Mouse (Mus musculus): Measurements from ENCODE around the gene Olfr372.
"Not testable (repeated sequence)": the region's sequence is repeated elsewhere in the genome, so short reads cannot be mapped to it uniquely, and the experiment has no call there.

The Olfr372 gene

GRCm38 (mm10) chr8:72099377-72100103, 58.5 kb downstream of the Olfr372 start:
- not testable (repeated sequence) for DNase-seq (ENCODE audit: low spot score)

GRCm38 (mm10) chr8:72105165-72105564, 64.1 kb downstream of the Olfr372 start:
- DNase-seq (ENCODE audit: low spot score), result no peak

GRCm38 (mm10) chr8:72106740-72107139, 65.7 kb downstream of the Olfr372 start, which contains the start of gene Olfr374:
Olfr374 (plus strand) TSS chr8:72107040.
- no peak for DNase-seq (ENCODE audit: low spot score)
